Mouse (Mus musculus) ovary, adult 18-20 months (tissue): ENCODE data around the gene Oxa1l.
A peak's percentile ranks its signal among the peaks of the same experiment; 100 is the strongest.

Source experiments
- DNase-seq: peaks from one replicate; pipeline ENCODE4 v3.0.0; 2022; ENCODE audit warnings: low spot score, mixed read lengths

Gene Oxa1l

DNA sequence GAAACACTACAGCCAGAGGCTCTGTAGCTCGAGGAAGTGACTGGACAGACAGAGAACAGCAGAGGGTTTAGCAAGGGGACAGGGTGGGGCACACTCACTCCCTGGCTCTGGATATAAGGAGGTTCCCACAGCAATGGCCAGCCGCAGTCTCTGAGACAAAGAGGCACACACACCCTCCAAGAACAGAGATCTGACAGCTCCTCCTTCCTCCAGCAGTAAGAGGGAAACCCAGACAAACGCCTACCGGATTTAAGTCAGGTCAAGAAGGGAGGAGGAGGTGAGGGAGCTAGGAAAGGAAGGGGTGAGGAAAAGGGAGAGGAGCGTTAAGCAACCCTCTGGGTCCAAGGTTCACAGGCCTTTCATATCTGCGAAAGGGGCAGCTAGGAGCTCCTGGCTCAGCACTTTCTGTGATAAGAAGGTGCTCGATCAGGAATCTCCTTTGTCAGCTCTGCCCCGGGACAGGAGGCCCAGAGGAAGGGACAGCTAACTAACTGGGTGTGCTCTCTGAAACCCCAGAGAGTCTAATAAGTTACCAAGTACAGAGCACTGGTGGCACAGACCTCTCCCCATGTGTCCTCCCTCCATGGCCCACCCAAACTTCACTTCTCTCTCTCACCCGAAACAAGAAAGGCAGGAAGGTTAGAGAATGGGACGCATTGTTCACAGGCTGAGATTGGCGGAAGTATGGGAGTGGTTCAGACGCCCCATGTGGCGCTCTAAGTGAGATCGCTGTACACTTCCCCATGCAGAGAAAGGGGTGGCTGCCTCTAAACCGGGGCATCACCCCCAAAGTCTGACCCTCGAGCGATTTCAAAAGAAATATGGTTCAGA, 49.6 kb downstream of the Oxa1l start:
- no peak for DNase-seq

DNA sequence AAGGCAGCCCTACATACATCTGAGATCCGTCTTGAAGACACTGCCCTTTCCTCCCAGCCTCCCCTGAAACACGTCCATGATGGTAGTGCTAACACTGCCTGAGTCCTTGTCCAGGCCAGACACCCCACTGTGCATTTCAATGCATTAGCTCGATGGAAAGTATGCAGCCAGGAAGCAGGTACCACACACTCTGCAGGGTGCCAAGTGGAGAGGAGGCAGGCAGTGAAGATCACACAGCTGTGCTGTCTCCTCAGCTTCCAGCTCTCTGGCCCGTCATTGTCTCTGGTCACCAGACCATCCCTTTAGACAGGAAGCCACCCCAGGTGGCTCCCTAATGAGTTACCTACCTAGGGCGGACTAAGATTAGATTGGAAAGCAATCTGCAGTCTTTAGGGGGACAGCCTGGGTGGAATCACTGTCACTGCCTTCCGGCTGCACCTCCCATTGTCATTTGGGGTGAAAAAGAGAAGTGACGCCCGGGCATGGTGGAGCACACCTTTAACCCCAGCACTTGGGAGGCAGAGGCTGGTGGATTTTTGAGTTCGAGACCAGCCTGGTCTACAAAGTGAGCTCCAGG, 51.5 kb downstream of the Oxa1l start:
- DNase-seq, result no peak

DNA sequence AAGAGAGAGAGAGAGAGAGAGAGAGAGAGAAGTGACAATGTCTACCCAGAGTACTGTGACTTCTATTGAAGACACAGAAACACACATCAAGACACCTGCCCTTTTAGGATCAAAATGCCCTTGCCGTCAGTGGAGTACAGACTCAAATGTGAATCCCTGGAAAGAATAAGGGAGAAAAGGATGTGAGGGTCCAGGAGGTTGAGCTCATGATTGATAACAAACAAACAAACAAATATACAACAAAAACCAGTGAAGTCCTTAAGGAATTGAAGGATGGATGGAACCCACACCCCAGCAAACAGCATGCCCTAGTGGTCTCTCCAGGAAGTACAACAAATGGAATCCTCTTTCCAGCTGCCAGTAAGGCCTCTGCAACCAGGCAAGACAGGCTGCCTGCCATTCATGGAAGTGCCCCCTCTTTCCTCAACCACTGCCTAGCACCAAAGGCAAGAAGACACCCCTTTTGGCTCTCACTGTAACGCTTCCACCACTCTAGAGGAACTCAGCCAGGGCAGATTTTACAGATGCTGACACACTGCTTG, 52.1 kb downstream of the Oxa1l start:
- DNase-seq, result no peak

DNA sequence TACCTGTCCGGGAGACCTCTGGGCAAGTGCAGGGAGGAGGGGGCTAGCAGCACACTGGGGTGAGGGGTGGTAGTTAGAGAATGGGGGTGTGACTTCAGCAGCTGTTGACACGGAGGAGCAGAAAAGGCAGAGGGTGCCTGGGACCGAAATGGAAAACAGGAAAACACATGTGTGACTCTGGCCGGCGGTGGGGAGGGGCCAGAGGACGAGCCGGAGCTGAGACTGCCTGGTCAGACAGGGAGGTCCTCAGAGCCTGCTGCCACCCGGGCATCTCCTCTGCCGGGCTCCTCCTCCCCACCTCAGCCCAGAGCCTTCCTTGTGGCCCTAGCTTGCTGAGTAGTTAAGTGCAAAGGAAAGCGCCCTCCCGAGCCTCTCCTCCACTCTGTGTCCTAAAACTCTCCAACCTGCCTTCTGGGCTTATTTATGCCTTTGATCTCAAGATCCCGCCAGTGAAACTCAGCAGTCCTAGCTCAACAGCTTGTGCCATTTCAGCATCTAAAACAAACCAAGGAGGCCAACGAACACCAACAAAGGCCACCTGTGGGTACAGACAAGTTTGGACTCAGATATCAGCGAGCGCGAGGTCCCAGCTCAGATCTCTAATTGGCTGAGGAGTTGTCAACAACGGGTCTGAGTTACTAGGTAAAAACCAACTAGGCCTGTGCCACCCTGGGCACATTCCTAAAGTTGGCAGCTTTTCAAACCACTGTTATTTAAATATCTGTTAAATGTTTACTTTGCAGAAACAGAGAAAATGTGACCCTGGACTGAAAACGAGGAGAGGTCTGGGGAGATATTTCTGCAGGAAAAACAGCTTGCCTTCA, 53.5 kb downstream of the Oxa1l start:
- peak; percentile 48 for DNase-seq

DNA sequence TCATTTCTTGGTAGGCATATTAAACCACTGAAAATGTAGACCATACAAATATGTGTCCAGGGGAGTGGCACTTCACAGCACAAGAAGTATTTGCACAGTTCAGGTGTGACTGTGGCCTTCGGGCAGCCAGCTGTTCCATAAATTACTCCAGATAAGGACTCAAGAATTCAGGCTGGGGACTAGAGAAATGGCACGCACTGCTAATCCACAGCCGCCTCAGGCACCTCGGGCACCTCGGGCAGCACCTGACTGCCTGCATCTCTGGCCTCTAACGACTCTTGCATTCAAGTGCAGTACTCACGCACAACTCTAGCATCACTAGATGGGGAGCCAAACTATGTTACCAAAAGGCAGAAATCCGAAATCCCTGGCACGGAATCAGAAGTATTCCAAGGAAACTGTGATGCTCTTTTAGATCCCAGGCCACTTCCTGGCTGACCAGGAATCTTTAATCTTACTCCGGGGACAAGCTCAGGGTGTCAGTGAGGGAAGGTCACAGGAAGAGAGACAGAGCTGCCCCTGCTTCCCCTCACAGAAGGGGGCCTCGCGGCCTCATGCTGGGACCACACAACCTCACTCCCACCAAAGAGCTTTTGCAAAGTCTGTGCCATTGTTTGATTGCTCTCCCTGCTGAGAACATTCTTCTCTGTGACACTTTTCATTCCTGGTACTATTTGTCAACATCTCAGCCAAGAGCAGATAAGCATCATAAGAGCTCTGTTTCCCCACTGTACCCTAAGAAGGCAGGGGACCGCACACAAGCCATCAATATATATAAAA, 54.8 kb downstream of the Oxa1l start:
- DNase-seq, result no peak

DNA sequence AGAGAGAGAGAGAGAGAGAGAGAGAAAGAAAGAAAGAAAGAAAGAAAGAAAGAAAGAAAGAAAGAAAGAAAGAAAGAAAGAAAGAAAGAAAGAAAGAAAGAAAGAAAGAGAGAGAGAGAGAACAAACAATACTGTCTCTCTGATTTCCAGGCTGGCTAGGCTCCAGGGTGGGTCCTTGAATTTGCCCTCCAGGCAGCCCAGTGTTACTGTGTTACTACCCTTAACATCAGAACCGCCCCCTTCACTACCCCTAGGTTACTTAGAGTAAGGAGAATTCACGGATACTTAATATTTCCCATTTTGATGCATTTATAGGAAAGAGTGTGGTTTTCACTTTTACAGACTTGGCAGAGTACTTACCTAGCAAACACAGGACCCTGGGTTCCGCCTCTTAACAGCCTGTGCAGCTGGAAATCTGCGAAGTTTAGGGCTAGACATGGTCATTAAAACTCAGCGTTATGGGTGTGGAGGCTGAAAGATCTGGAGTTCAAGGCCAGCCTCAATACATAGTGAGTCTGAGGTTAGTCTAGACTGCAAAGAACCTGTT, 55.7 kb downstream of the Oxa1l start:
- no peak for DNase-seq

DNA sequence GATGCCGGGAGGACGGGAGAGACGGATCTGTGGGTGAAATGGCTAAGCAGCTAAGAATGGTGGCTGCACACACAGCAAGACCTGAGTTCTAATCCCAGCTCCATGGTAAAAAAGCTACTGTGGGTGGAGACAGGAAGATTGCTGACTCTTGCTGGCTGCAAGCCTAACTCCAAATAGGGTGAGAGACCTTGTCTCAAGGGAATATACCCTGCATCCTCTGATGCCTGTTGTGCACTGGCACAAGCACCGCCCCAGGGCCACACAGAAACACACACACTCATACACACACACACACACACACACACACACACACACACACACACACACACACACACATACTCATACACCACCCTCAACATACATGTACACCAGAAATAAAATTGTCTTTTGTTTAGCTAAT, 56.2 kb downstream of the Oxa1l start:
- DNase-seq, result no peak

DNA sequence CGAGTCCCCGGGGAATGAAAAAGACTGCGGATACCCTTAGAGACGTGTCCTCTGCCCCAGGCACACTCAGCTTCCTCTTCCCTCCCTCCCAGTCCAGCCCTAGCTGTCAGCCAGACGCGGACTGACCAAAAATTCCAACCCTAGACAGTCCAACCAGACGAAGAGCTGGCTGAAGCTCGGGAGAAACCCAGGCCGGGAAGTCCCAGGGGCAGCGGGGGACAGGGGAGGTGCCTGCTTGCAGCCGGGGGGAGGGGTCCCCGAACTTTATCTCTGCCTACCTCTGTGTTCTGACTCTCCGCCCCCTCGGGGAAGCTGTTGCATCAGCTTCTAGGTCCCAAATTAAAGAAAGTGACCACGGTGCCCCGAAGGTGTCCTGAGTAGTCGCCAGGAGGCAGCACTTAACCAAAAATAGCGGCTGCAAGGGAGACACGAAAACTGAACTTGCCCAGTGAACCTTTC, 57.0 kb downstream of the Oxa1l start, which contains the start of gene Slc7a7:
Gene Slc7a7 (minus strand): TSS at position 158 of the 459 bp plus-strand sequence.
- no peak for DNase-seq
